Mouse (Mus musculus) ES-Bruce4 (cell line): ENCODE results near the gene Slc44a4. TPM values are rescaled to one million over a fixed set of nuclear protein-coding genes. Genes with fewer than 3 reads are reported as not detected.

Experiments
- H3K27ac ChIP-seq: 2 replicates; pipeline ENCODE4 v1.5.1; 2012; ENCODE audit warnings: low read length, inconsistent platforms; ENCODE audit not compliant: insufficient read depth
- H3K27me3 ChIP-seq: 2 replicates; pipeline ENCODE4 v1.6.1; 2012; ENCODE audit warnings: mild to moderate bottlenecking, low read length, inconsistent platforms; ENCODE audit not compliant: control insufficient read depth, poor library complexity, insufficient read depth, severe bottlenecking
- H3K36me3 ChIP-seq: 2 replicates; pipeline ENCODE4 v1.6.1; 2012; ENCODE audit warnings: inconsistent platforms, mild to moderate bottlenecking, low read length, moderate library complexity; ENCODE audit not compliant: control insufficient read depth, poor library complexity, insufficient read depth, severe bottlenecking
- H3K4me1 ChIP-seq: one replicate; pipeline ENCODE4 v1.8.1; 2011; ENCODE audit warnings: low read length; ENCODE audit not compliant: control insufficient read depth, insufficient read depth
- H3K4me3 ChIP-seq: 2 replicates; pipeline ENCODE4 v1.5.1; 2011; ENCODE audit warnings: low read depth, mild to moderate bottlenecking, low read length
- H3K9ac ChIP-seq: 2 replicates; pipeline ENCODE4 v1.6.1; 2012; ENCODE audit warnings: low read depth, mild to moderate bottlenecking, inconsistent platforms; ENCODE audit not compliant: poor library complexity, severe bottlenecking
- H3K9me3 ChIP-seq: replicated peaks from 2 replicates; pipeline ENCODE4 v1.6.1; 2012; ENCODE audit warnings: mild to moderate bottlenecking, low read length, inconsistent platforms; ENCODE audit not compliant: control insufficient read depth, poor library complexity, insufficient read depth, severe bottlenecking
- CTCF ChIP-seq: IDR thresholded peaks from one replicate; pipeline ENCODE4 v1.8.1; 2011; ENCODE audit warnings: low read depth, low read length
- EP300 ChIP-seq: IDR thresholded peaks from 2 replicates; pipeline ENCODE4 v1.6.1; 2011; ENCODE audit warnings: low read depth, low read length; ENCODE audit not compliant: insufficient read depth
- POLR2A ChIP-seq: IDR thresholded peaks from one replicate; pipeline ENCODE4 v1.8.1; 2011; ENCODE audit warnings: low read length; ENCODE audit not compliant: insufficient read depth
- polyA plus RNA-seq: library from polyadenylated mRNA; stranded (reverse); fragments of >200 nt; gene quantifications from 2 replicates; pipeline ENCODE4 v1.2.4, GENCODE M21; 2011; ENCODE audit warnings: low read depth; ENCODE audit not compliant: missing spikeins, insufficient read depth, insufficient read length

The Slc44a4 gene
- polyA plus RNA-seq, 1 experiment, result 5.3 TPM

DNA sequence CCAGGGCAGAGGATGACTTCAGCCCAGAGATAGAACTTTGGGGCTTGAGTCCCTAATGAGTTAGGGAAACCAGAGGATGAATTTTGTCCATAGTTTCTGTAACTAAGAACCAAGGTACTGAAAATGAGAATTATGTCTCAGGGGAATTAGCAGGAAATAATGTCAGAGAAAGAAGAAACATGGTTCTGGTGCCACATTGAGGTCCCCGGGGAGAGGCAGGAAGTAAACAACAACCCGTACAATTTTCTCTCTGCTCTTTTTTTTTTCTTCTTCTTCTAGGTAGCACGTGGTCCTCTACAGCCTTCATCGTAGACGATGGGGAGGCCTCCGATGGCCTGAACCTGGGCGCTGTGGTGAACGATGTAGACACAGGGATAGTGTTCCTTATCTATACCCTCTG is 18.0 kb downstream of the Slc44a4 start:
- Histone ChIP-seq H3K27ac (no peak overlapping the region), H3K4me3 (peak overlapping the region; percentile 92), H3K9ac (peak overlapping the region; percentile 60; the same call in 1 of the 2 replicates), H3K36me3 (no peaks in the 10 kb centered on the region), H3K4me1 (peaks cover 2% of the 10 kb centered on the region), H3K27me3 (no peaks in the 10 kb centered on the region), H3K9me3 (no peaks in the 10 kb centered on the region)
- TF ChIP-seq EP300 (no peak), CTCF (no peak), POLR2A (no peak)

DNA sequence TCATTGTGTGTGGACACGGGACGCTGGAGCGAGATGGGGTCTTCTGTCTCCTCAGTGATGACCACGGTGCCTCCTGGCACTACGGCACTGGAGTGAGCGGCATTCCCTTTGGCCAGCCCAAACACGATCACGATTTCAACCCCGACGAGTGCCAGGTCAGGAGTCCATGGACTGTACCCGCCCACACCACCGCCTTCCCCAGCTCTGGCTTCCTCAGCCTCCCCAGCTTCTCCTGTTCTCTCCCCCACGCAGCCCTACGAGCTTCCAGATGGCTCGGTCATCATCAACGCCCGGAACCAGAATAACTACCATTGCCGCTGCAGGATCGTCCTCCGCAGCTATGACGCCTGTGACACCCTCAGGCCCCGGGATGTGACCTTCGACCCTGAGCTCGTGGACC is 19.8 kb downstream of the Slc44a4 start:
- peaks cover 2% of the 10 kb centered on the region for H3K4me1 ChIP-seq
- H3K27ac ChIP-seq, result no peak overlapping the region
- no peaks in the 10 kb centered on the region for H3K36me3 ChIP-seq
- peak overlapping the region; percentile 8; the same call in 1 of the 2 replicates for H3K4me3 ChIP-seq
- H3K9me3 ChIP-seq, result no peaks in the 10 kb centered on the region
- no peaks in the 10 kb centered on the region for H3K27me3 ChIP-seq
- peak overlapping the region; percentile 20; the same call in 1 of the 2 replicates for H3K9ac ChIP-seq
- TF ChIP-seq POLR2A (no peak), CTCF (no peak), EP300 (no peak)

DNA sequence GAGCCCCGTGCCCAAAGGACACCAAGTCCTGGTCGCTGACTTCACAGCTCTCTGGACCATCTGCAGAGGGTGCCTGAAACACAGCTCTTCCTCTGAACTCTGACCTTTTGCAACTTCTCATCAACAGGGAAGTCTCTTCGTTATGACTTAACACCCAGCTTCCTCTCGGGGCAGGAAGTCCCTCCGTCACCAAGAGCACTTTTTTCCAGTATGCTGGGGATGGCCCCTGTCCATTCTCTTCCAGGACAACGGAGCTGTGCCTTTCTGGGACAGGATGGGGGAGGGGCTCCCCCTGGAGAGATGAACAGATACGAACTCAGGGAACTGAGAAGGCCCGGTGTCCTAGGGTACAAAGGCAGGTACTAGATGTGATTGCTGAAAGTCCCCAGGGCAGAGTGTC is 20.6 kb downstream of the Slc44a4 start:
- no peaks in the 10 kb centered on the region for H3K27me3 ChIP-seq
- H3K27ac ChIP-seq, result no peak overlapping the region
- no peak overlapping the region for H3K4me3 ChIP-seq
- peaks cover 2% of the 10 kb centered on the region for H3K4me1 ChIP-seq
- H3K9ac ChIP-seq, result no peak overlapping the region
- H3K36me3 ChIP-seq, result no peaks in the 10 kb centered on the region
- H3K9me3 ChIP-seq, result no peaks in the 10 kb centered on the region
- TF ChIP-seq POLR2A (no peak), CTCF (no peak), EP300 (no peak)

DNA sequence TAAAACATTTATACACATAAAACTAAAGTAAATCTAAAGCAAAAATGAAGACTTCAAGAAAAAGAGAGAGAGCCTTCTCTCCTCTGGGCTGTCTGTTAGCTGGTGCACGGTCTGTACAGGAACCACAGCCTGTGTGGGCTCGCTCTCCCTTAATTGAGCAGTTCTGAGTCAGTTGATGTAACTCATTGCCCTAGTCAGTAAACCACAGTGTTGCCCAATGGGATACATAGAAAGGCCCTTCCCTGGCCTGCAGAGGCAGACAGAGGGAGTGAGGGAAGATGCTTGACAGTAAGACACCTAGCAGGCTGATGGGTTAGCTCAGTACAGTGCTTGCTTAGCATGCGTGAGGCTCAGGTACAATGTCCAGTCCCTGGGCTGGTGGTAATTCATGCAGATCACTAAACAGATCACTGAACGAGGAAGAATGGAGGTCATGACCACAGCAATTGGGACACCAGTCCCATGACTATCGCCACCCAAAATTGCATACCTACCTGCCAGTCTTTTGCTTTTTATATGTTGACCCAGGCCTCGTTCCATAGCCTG is 23.8 kb downstream of the Slc44a4 start:
- TF ChIP-seq POLR2A (no peak), CTCF (no peak), EP300 (no peak)
- Histone ChIP-seq H3K9me3 (no peaks in the 10 kb centered on the region), H3K27me3 (no peaks in the 10 kb centered on the region), H3K36me3 (no peaks in the 10 kb centered on the region), H3K4me1 (peaks cover 2% of the 10 kb centered on the region), H3K4me3 (no peak overlapping the region), H3K9ac (no peak overlapping the region), H3K27ac (no peak overlapping the region)

DNA sequence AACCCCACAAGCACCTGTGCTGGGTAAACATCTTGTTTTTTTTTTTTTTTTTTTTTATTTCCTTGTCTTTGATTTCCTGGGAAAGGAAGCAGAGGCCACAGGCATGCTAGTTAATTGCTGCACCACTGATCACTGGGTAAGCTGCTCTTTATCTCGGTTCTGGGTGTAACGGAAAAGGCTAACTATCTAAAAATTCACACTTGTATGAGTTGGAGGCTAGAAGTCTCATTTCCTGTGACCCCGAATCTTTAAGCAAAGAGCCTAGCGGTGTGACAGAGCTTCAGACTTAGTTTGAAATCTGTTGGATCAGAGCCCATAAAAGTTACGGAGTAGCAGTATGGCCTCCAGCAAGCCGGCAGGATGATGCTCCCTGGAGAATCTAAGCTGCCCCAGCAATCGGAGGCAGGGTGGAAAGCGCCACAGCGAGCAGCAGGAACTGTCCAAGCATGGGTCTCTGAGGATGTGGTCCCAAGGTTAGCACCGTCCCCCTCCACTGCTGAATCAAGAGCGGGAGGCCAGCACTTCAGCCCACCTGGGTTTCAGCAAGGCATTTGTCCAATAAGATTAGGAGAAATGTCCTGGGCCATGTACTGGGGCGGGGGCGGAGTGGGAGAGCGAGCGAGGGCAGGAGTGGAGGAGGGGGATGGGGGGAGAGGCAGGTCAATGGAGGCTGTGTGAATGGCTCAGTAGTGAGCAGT is 27.2 kb downstream of the Slc44a4 start:
- H3K27me3 ChIP-seq, result no peaks in the 10 kb centered on the region
- no peaks in the 10 kb centered on the region for H3K36me3 ChIP-seq
- TF ChIP-seq CTCF, result no peak
- TF ChIP-seq POLR2A, result no peak
- no peak for TF ChIP-seq EP300
- peak overlapping the region; percentile 10 for H3K9ac ChIP-seq
- peak overlapping the region; percentile 0; the same call in 1 of the 2 replicates for H3K27ac ChIP-seq
- H3K9me3 ChIP-seq, result no peaks in the 10 kb centered on the region
- H3K4me3 ChIP-seq, result peak overlapping the region; percentile 42
- H3K4me1 ChIP-seq, result no peaks in the 10 kb centered on the region

DNA sequence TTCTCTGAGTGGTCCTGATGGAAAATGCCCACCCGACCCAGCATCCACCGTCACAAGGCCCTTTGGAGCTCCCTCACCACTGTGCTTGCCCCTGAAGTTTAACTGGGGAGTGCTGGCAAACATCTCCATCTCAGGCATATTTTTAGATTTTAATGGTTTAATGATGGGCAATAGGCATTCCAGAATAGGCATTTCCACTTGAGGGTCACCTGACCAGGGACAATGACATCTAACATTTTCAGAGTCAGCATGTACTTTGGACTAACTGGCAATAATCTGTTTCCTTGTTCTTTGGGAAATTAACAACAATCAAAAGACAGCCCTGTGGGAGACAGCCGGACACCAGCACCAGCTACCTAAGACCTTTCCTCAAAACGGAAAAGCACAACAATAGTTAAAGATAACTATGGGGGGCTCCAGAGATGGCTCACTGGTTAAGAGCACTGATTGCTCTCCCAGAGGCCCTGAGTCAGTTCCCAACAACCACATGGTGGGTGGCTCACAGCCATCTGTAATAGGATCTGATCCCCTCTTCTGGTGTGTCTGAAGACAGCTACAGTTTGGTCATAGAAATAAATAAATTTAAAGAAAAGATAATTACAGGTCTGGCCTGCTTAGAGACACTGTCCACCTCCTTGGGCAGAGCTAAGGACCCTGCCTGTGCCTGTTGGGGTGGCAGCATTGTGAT is 29.0 kb downstream of the Slc44a4 start:
- no peaks in the 10 kb centered on the region for H3K4me1 ChIP-seq
- TF ChIP-seq CTCF, result no peak
- TF ChIP-seq POLR2A, result no peak
- TF ChIP-seq EP300, result no peak
- H3K4me3 ChIP-seq, result no peak overlapping the region
- H3K9ac ChIP-seq, result no peak overlapping the region
- no peaks in the 10 kb centered on the region for H3K27me3 ChIP-seq
- no peak overlapping the region for H3K27ac ChIP-seq
- no peaks in the 10 kb centered on the region for H3K9me3 ChIP-seq
- H3K36me3 ChIP-seq, result no peaks in the 10 kb centered on the region
